Mouse (Mus musculus): Measurements from ENCODE around the gene Fastkd5.
"Not testable (repeated sequence)": the region's sequence is repeated elsewhere in the genome, so short reads cannot be mapped to it uniquely, and the experiment has no call there.

Gene Fastkd5

GRCm38 (mm10) chr2:130597601-130598010, 32.2 kb downstream of the Fastkd5 start:
- CTCF ChIA-PET, result interaction anchor here (0.5 to 1.7 kb wide), 37 partner anchors 9 to 353 kb away, joined by 3 to 10 read pairs (median 4); partner anchors contain the start of genes Mrps26 (in 3 of the 4), Avp (in 1 of the 4), Ddrgk1 (in 1 of the 4) and Lzts3 (in 1 of the 4)

GRCm38 (mm10) chr2:130595596-130595995, 34.2 kb downstream of the Fastkd5 start:
- ChIA-PET CTCF (interaction anchor here in 1 of 4 experiments (0.6 kb wide), 1 partner anchor 481 kb away, joined by 3 read pairs; no protein-coding TSS in a partner anchor), POLR2A (interaction anchor here in 1 of 4 experiments (0.7 to 0.8 kb wide), 2 partner anchors 28 to 576 kb away, joined by 3 to 16 read pairs; no protein-coding TSS in a partner anchor)

More at GRCm38 (mm10) chr2:130597601-130598010, 32.2 kb downstream of the Fastkd5 start:
- POLR2A ChIA-PET, result interaction anchor here in 2 of 4 experiments (0.6 to 2.3 kb wide), 9 partner anchors 10 to 67 kb away, joined by 3 to 12 read pairs (median 3); partner anchors contain the start of genes Ddrgk1 (in 1 of the 2) and Mrps26 (in 1 of the 2)

GRCm38 (mm10) chr2:130591016-130591415, 38.8 kb downstream of the Fastkd5 start:
- ChIA-PET CTCF (no interaction called here), POLR2A (no interaction called here)

- ChIA-PET CTCF (interaction anchor here in 1 of 4 experiments (1.5 kb wide), 1 partner anchor 27 kb away, joined by 3 read pairs; the partner anchor contains the start of gene Mrps26), POLR2A (interaction anchor here in 2 of 4 experiments (0.8 to 1.3 kb wide), 3 partner anchors 9 to 160 kb away, joined by 3 to 4 read pairs (median 3); no protein-coding TSS in a partner anchor)
Measured at GRCm38 (mm10) chr2:130589761-130590160, 40.1 kb downstream of the Fastkd5 start.

- CTCF ChIA-PET, result interaction anchor here in 1 of 4 experiments (1.5 kb wide), 1 partner anchor 26 kb away, joined by 3 read pairs; the partner anchor contains the start of gene Mrps26
- POLR2A ChIA-PET, result interaction anchor here in 2 of 4 experiments (0.8 to 3.0 kb wide), 4 partner anchors 8 to 161 kb away, joined by 3 to 12 read pairs (median 4); no protein-coding TSS in a partner anchor
Measured at GRCm38 (mm10) chr2:130589157-130589556, 40.7 kb downstream of the Fastkd5 start.

- ChIA-PET CTCF (interaction anchor here in 1 of 4 experiments (0.7 to 1.6 kb wide), 2 partner anchors 9 to 803 kb away, joined by 3 to 6 read pairs; no protein-coding TSS in a partner anchor), POLR2A (interaction anchor here in 1 of 4 experiments (0.7 to 3.0 kb wide), 4 partner anchors 9 to 640 kb away, joined by 3 to 12 read pairs (median 4); no protein-coding TSS in a partner anchor)
Measured at GRCm38 (mm10) chr2:130588373-130588772, 41.5 kb downstream of the Fastkd5 start.

- ChIA-PET CTCF (interaction anchor here in 1 of 4 experiments (0.9 kb wide), 1 partner anchor 12 kb away, joined by 3 read pairs; no protein-coding TSS in a partner anchor), POLR2A (interaction anchor here in 1 of 4 experiments (0.6 kb wide), 1 partner anchor 9 kb away, joined by 9 read pairs; no protein-coding TSS in a partner anchor)
Measured at GRCm38 (mm10) chr2:130586016-130586415, 43.8 kb downstream of the Fastkd5 start.

GRCm38 (mm10) chr2:130583902-130584560, 45.8 kb downstream of the Fastkd5 start:
- POLR2A ChIA-PET, result interaction anchor here in 3 of 4 experiments (0.6 to 2.2 kb wide), 7 partner anchors 8 to 452 kb away, joined by 3 to 8 read pairs (median 3); partner anchors contain the start of genes Mrps26 (in 2 of the 3), Oxt (in 1 of the 3) and Snrpb (in 1 of the 3)
- CTCF ChIA-PET, result interaction anchor here (0.5 to 2.0 kb wide), 8 partner anchors 13 to 1338 kb away, joined by 3 to 7 read pairs (median 4); partner anchors contain the start of gene Mrps26 (in 2 of the 4)

GRCm38 (mm10) chr2:130582552-130582951, 47.3 kb downstream of the Fastkd5 start, which contains the start of gene Avp:
Avp (minus strand) TSS chr2:130582554.
- ChIA-PET CTCF (interaction anchor here in 2 of 4 experiments (1.2 to 2.0 kb wide), 2 partner anchors 15 to 230 kb away, joined by 4 to 6 read pairs; no protein-coding TSS in a partner anchor), POLR2A (interaction anchor here in 1 of 4 experiments (0.8 to 1.2 kb wide), 2 partner anchors 82 to 309 kb away, joined by 3 read pairs; partner anchors contain the start of gene Ddrgk1)

GRCm38 (mm10) chr2:130581201-130581600, 48.6 kb downstream of the Fastkd5 start:
- ChIA-PET POLR2A (interaction anchor here in 3 of 4 experiments (0.7 to 3.0 kb wide), 7 partner anchors 17 to 117 kb away, joined by 3 to 16 read pairs (median 4); partner anchors contain the start of genes Ddrgk1 (in 2 of the 3), Mrps26 (in 2 of the 3), Itpa (in 1 of the 3) and Slc4a11 (in 1 of the 3)), CTCF (interaction anchor here in 2 of 4 experiments (1.2 to 2.4 kb wide), 4 partner anchors 16 to 139 kb away, joined by 3 to 8 read pairs (median 7); partner anchors contain the start of gene Mrps26 (in 1 of the 2))

- ChIA-PET POLR2A (interaction anchor here in 2 of 4 experiments (0.8 to 3.0 kb wide), 9 partner anchors 10 to 84 kb away, joined by 3 to 16 read pairs (median 4); partner anchors contain the start of genes Mrps26 (in 2 of the 2) and Ddrgk1 (in 1 of the 2)), CTCF (interaction anchor here in 2 of 4 experiments (1.0 to 2.4 kb wide), 4 partner anchors 16 to 22 kb away, joined by 3 to 8 read pairs (median 7); partner anchors contain the start of gene Mrps26 (in 1 of the 2))
Measured at GRCm38 (mm10) chr2:130579791-130580190, 50.0 kb downstream of the Fastkd5 start.

GRCm38 (mm10) chr2:130578148-130578547, 51.7 kb downstream of the Fastkd5 start:
- ChIA-PET POLR2A (interaction anchor here in 3 of 4 experiments (0.7 to 1.4 kb wide), 6 partner anchors 14 to 1183 kb away, joined by 3 to 6 read pairs (median 5); partner anchors contain the start of genes Mrps26 (in 2 of the 3) and Ddrgk1 (in 1 of the 3)), CTCF (interaction anchor here in 1 of 4 experiments (0.9 kb wide), 1 partner anchor 15 kb away, joined by 6 read pairs; the partner anchor contains the start of gene Mrps26)

GRCm38 (mm10) chr2:130577632-130578031, 52.2 kb downstream of the Fastkd5 start:
- ChIA-PET CTCF (interaction anchor here in 2 of 4 experiments (0.6 to 0.9 kb wide), 3 partner anchors 14 to 190 kb away, joined by 3 to 6 read pairs (median 6); partner anchors contain the start of gene Mrps26 (in 1 of the 2)), POLR2A (interaction anchor here in 3 of 4 experiments (0.6 to 1.5 kb wide), 8 partner anchors 8 to 1183 kb away, joined by 3 to 9 read pairs (median 5); partner anchors contain the start of genes Mrps26 (in 2 of the 3) and Ddrgk1 (in 1 of the 3))

GRCm38 (mm10) chr2:130577021-130577420, 52.8 kb downstream of the Fastkd5 start:
- POLR2A ChIA-PET, result interaction anchor here in 3 of 4 experiments (0.6 to 1.5 kb wide), 7 partner anchors 9 to 316 kb away, joined by 3 to 9 read pairs (median 5); partner anchors contain the start of genes Mrps26 (in 2 of the 3) and Ddrgk1 (in 1 of the 3)
- CTCF ChIA-PET, result interaction anchor here in 2 of 4 experiments (0.6 to 0.9 kb wide), 2 partner anchors 165 to 190 kb away, joined by 3 to 6 read pairs; no protein-coding TSS in a partner anchor

- POLR2A ChIA-PET, result interaction anchor here in 1 of 4 experiments (1.0 to 1.5 kb wide), 2 partner anchors 8 to 21 kb away, joined by 3 read pairs; no protein-coding TSS in a partner anchor
- CTCF ChIA-PET, result not testable (repeated sequence)
Measured at GRCm38 (mm10) chr2:130576564-130576963, 53.3 kb downstream of the Fastkd5 start.

GRCm38 (mm10) chr2:130575873-130576272, 54.0 kb downstream of the Fastkd5 start, which contains the start of gene Oxt:
Oxt (plus strand) TSS chr2:130576173.
- POLR2A ChIA-PET, result interaction anchor here in 1 of 4 experiments (0.9 to 1.0 kb wide), 3 partner anchors 8 to 88 kb away, joined by 3 read pairs; partner anchors contain the start of genes Ddrgk1 and Mrps26
- CTCF ChIA-PET, result interaction anchor here in 1 of 4 experiments (1.1 kb wide), 1 partner anchor 21 kb away, joined by 3 read pairs; no protein-coding TSS in a partner anchor

GRCm38 (mm10) chr2:130574960-130575359, 54.9 kb downstream of the Fastkd5 start:
- POLR2A ChIA-PET, result interaction anchor here in 2 of 4 experiments (0.6 to 1.0 kb wide), 2 partner anchors 89 to 526 kb away, joined by 3 to 4 read pairs; partner anchors contain the start of gene Ddrgk1 (in 1 of the 2)
- CTCF ChIA-PET, result interaction anchor here in 1 of 4 experiments (1.0 to 1.2 kb wide), 2 partner anchors 11 to 12 kb away, joined by 3 read pairs; partner anchors contain the start of gene Mrps26

All from embryonic stem cell, embryonic (primary cell).